Mouse (Mus musculus) liver, postnatal 0 days (tissue): ENCODE results near the gene Gng8. TPM values are rescaled to one million over a fixed set of nuclear protein-coding genes. Genes with fewer than 3 reads are reported as not detected.

Experiments used
- ATAC-seq: fragments of 200-750 bp; cut with Nextera tagmentation; 2 replicates; pipeline ENCODE4 v1.8.0; 2017; ENCODE audit warnings: mild to moderate bottlenecking, moderate library complexity
- DNase-seq: peaks from one replicate; pipeline ENCODE4 v3.0.0-alpha.2; 2016
- H3K27ac ChIP-seq: fragments of 300-500 bp; sonication (generic); 2 replicates; pipeline ENCODE4 v1.5.1; 2014; ENCODE audit warnings: antibody characterized with exemption, moderate library complexity, mild to moderate bottlenecking, low read depth
- H3K27me3 ChIP-seq: fragments of 300-500 bp; sonication (generic); 2 replicates; pipeline ENCODE4 v1.6.1; 2014; ENCODE audit warnings: low read length, control low read depth, mixed read lengths; ENCODE audit not compliant: insufficient read depth
- H3K36me3 ChIP-seq: fragments of 300-500 bp; sonication (generic); replicated peaks from 2 replicates; pipeline ENCODE4 v1.6.1; 2014; ENCODE audit warnings: mild to moderate bottlenecking, control low read depth, low read length, moderate library complexity, mixed read lengths; ENCODE audit not compliant: insufficient read depth
- H3K4me1 ChIP-seq: fragments of 300-500 bp; sonication (generic); 2 replicates; pipeline ENCODE4 v1.6.1; 2014; ENCODE audit warnings: antibody characterized with exemption, mild to moderate bottlenecking, control low read depth; ENCODE audit not compliant: insufficient read depth
- H3K4me2 ChIP-seq: fragments of 300-500 bp; sonication (generic); 2 replicates; pipeline ENCODE4 v1.6.1; 2014; ENCODE audit warnings: low read depth, mild to moderate bottlenecking, low read length, moderate library complexity, mixed read lengths
- H3K4me3 ChIP-seq: fragments of 300-500 bp; sonication (generic); 2 replicates; pipeline ENCODE4 v1.5.1; 2014; ENCODE audit warnings: low read depth, low read length
- H3K9ac ChIP-seq: fragments of 300-500 bp; sonication (generic); replicated peaks from 2 replicates; pipeline ENCODE4 v1.6.1; 2014; ENCODE audit warnings: mild to moderate bottlenecking, moderate library complexity
- H3K9me3 ChIP-seq: fragments of 300-500 bp; sonication (generic); 2 replicates; pipeline ENCODE4 v1.6.1; 2016; ENCODE audit warnings: mild to moderate bottlenecking, control low read depth, low read length, mixed read lengths
- CTCF ChIP-seq: sonication (generic); IDR thresholded peaks from 2 replicates; pipeline ENCODE4 v1.5.1; 2016; ENCODE audit warnings: antibody characterized with exemption, low read depth
- EP300 ChIP-seq: IDR thresholded peaks from 2 replicates; pipeline ENCODE4 v1.6.1; 2016; ENCODE audit warnings: antibody characterized with exemption, low read depth, mild to moderate bottlenecking
- WGBS: fragments of 180-500 bp; shearing (Covaris S2); extraction: QIAGEN DNeasy Blood & Tissue Kit; methylation state at CpG from one replicate; pipeline ENCODE4 v1.1.7; 2014; ENCODE audit not compliant: insufficient replicate concordance; 5-methylcytosine and 5-hydroxymethylcytosine counted together
- polyA plus RNA-seq: library from polyadenylated mRNA; unstranded; fragments of >200 nt; fragmentation: Nextera tagmentation; extraction: Ambion mirVana; gene quantifications from 2 replicates; pipeline ENCODE4 v1.2.1, GENCODE M21; 2015

The Gng8 gene
- polyA plus RNA-seq, 1 experiment from 2014 or later, result 0.20 TPM

DNA sequence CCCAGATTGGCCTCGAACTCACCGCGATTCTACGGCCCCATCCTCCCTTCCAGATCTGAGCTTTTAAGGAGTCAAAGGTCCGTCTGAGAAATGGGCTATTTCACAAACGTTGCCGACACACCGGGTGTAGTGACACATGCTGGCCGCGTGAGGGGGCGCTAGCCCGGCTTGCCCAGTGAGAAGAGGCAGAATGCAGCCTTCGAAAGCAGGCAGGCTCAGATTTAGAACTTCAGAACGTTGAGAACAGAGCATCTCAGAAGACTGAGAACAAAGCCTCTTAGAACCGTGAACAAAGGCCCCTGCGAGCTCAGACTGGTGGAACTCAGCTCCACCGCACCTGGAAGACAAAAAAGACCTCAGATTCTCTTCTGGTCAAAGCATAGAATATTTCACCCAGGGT, 17.4 kb upstream of the Gng8 start:
- no peak overlapping the region for H3K9ac ChIP-seq
- TF ChIP-seq CTCF (peak; percentile 92), EP300 (no peak)
- peak overlapping the region; percentile 55; the same call in 1 of the 2 replicates for H3K4me3 ChIP-seq

DNA sequence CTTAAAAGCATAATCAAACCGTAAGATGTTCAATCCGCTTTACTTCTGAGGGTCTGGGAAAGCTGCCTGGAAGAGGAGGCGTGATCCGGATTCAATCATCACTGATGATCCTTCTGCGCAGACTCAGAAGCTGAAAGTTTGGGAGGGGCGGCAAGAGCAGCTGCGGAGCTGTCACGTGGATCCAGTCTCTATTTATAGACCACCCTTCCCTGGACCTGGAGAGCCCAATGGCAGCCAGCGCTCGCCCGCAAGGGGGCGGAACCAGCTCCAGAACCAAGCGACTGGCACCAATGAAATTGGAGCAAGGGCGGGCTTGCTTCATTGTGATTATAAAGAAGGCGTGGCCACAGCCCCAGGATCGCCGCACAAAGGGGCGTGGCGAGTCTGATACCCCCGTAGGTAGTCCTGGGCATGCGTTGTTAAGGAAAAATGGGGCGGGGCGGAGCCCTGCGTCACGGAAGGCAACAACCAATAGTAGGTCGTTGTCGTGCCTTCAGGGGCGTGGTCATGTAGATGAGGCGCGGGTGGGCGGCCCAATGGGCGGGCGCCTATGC, 16.8 kb upstream of the Gng8 start:
- H3K9ac ChIP-seq, result peak overlapping the region; percentile 58; the same call in 1 of the 2 replicates

More for the DNA sequence above, 17.4 kb upstream of the Gng8 start:
- H3K4me2 ChIP-seq, result peak overlapping the region; percentile 92
- H3K36me3 ChIP-seq, result peaks cover 15% of the 10 kb centered on the region; the same call in 1 of the 2 replicates
- ATAC-seq (no peak), DNase-seq (peak; percentile 80)
- H3K9me3 ChIP-seq, result no peaks in the 10 kb centered on the region
- peaks cover 17% of the 10 kb centered on the region for H3K4me1 ChIP-seq
- peaks cover 16% of the 10 kb centered on the region for H3K27me3 ChIP-seq
- peak overlapping the region; percentile 59 for H3K27ac ChIP-seq
- WGBS, result 2% methylated on average over 17 of the region's 17 CpGs

DNA sequence AGATGAGACGGTGACA, 16.5 kb upstream of the Gng8 start, which contains the start of gene Dact3:
Gene Dact3, plus strand, starts transcription at position 8 of the 16 bp plus-strand sequence.
- Histone ChIP-seq H3K27me3 (peaks cover 16% of the 10 kb centered on the region), H3K4me2 (peak within 1 kb of the TSS; percentile 92), H3K9me3 (no peaks in the 10 kb centered on the region), H3K36me3 (peaks cover 7% of the 10 kb centered on the region; the same call in 1 of the 2 replicates), H3K4me3 (peak within 1 kb of the TSS; percentile 55), H3K9ac (peak within 1 kb of the TSS; percentile 58; the same call in 1 of the 2 replicates), H3K27ac (peak within 1 kb of the TSS; percentile 59), H3K4me1 (peaks cover 17% of the 10 kb centered on the region)
- TF ChIP-seq EP300 (no peak), CTCF (no peak)
- DNase-seq (no peak), ATAC-seq (no peak)
- no CpG with 5 or more reads among the region's 1 CpGs for WGBS

More for the DNA sequence above, 16.8 kb upstream of the Gng8 start:
- TF ChIP-seq EP300, result no peak
- TF ChIP-seq CTCF, result peak; percentile 47
- Histone ChIP-seq H3K36me3 (peaks cover 9% of the 10 kb centered on the region; the same call in 1 of the 2 replicates), H3K27me3 (peaks cover 16% of the 10 kb centered on the region), H3K4me2 (peak overlapping the region; percentile 92), H3K4me1 (peaks cover 17% of the 10 kb centered on the region), H3K9me3 (no peaks in the 10 kb centered on the region), H3K4me3 (peak overlapping the region; percentile 55), H3K27ac (peak overlapping the region; percentile 59)
- peak; percentile 97 for ATAC-seq
- under 1% methylated on average over 29 of the region's 33 CpGs for WGBS
- DNase-seq, result peak; percentile 99

DNA sequence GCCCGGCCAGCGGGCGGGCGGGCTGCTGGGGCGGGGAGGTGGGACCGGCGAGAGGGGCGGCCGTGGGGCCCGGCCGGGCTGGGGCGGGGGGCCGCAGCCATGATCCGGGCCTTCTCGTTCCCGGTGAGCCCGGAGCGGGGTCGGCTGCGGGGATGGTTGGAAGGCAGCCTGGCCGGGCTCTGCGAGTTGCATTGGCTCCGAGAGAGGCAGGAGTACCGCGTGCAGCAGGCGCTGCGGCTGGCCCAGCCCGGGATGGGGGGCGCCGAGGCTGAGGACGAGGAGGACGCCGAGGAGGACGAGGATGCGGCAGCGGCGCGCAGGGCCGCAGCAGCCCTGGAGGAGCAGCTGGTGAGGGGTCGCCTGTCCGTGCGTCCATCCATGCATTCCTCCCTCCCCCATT, 16.3 kb upstream of the Gng8 start:
- DNase-seq (no peak), ATAC-seq (peak; percentile 32)
- Histone ChIP-seq H3K27ac (0 out of 2 replicates have a peak overlapping the region, but pooled peaks have one; percentile 7), H3K4me2 (peak overlapping the region; percentile 92), H3K9me3 (no peaks in the 10 kb centered on the region), H3K9ac (peak overlapping the region; percentile 58; the same call in 1 of the 2 replicates), H3K27me3 (peaks cover 16% of the 10 kb centered on the region), H3K36me3 (peaks cover 7% of the 10 kb centered on the region; the same call in 1 of the 2 replicates), H3K4me3 (peak overlapping the region; percentile 55), H3K4me1 (peaks cover 17% of the 10 kb centered on the region)
- TF ChIP-seq EP300 (no peak), CTCF (no peak)
- 3% methylated on average over 31 of the region's 42 CpGs for WGBS

DNA sequence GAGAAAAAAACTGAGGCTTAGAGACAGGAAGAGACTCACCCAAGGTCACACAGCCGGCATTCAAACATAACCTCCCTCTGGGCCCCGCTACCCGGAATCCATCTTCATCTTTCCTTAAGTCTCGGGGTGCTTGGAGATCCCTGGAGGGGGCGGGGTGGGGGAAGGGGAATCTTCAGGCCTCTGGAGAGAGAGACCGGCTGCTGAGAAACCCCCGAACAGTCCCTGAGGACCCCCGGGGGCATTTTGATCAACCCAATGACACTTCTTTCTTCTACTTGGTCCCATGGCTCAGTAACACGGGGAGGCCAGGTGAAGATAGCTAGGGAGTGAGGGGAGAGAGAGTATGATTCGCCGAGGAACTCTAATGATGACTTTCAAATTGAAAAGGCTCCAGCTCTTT, 15.6 kb upstream of the Gng8 start:
- H3K4me3 ChIP-seq, result peak overlapping the region; percentile 55; the same call in 1 of the 2 replicates
- TF ChIP-seq EP300 (no peak), CTCF (no peak)
- peaks cover 17% of the 10 kb centered on the region for H3K4me1 ChIP-seq
- no peaks in the 10 kb centered on the region for H3K9me3 ChIP-seq
- DNase-seq (no peak), ATAC-seq (no peak)
- H3K4me2 ChIP-seq, result peak overlapping the region; percentile 92; the same call in 1 of the 2 replicates
- H3K36me3 ChIP-seq, result peaks cover 4% of the 10 kb centered on the region; the same call in 1 of the 2 replicates
- 33% methylated on average over 11 of the region's 11 CpGs for WGBS
- H3K27me3 ChIP-seq, result peaks cover 16% of the 10 kb centered on the region
- H3K9ac ChIP-seq, result no peak overlapping the region
- H3K27ac ChIP-seq, result no peak overlapping the region

DNA sequence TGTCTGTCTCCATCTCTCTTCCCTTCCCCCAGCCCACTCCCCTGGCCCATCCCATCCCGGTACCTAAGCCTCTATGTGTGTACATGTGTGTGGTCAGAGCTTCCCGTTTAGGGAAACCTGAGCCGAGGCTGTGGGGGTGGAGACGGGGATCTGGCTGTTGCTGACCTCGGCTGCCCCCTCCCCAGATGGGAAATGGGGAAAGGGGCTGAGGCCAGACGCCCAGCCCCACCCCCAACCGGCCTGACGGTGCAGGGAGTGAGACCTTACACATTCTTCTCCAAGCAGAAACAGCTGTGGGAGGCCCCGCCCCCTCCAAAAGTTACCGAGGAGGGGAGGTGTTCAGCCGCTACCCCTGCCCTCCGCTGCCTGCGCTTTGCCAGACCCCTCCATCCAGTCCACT, 15.0 kb upstream of the Gng8 start:
- no peaks in the 10 kb centered on the region for H3K9me3 ChIP-seq
- peaks cover 16% of the 10 kb centered on the region for H3K27me3 ChIP-seq
- WGBS, result 17% methylated on average over 12 of the region's 13 CpGs
- TF ChIP-seq CTCF, result no peak
- TF ChIP-seq EP300, result no peak
- peaks cover 1% of the 10 kb centered on the region; the same call in 1 of the 2 replicates for H3K36me3 ChIP-seq
- H3K27ac ChIP-seq, result no peak overlapping the region
- H3K4me1 ChIP-seq, result peaks cover 17% of the 10 kb centered on the region
- no peak overlapping the region for H3K4me2 ChIP-seq
- DNase-seq, result no peak
- no peak overlapping the region for H3K9ac ChIP-seq
- ATAC-seq, result no peak
- H3K4me3 ChIP-seq, result no peak overlapping the region

DNA sequence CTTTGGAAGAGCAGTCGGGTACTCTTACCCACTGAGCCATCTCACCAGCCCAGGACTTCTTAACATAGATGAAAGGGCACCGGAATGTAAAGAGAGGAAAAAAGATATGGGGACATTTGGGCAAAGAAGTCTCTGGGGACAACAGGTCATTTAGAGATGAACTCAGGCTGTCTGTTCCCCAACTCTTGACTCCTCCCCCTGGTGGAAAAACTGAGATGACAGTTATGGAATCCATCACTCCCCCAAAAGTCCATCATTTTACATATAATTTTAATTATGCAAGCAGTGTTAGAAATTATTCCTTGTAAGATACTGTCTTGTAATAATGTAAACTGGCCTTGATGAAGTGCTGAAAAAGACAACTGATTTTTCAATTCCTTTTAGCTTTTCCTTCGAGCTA, 13.9 kb upstream of the Gng8 start:
- peaks cover 19% of the 10 kb centered on the region for H3K27me3 ChIP-seq
- WGBS, result 75% methylated on average over 3 of the region's 3 CpGs
- H3K36me3 ChIP-seq, result no peaks in the 10 kb centered on the region
- H3K4me3 ChIP-seq, result no peak overlapping the region
- no peak for DNase-seq
- TF ChIP-seq EP300, result no peak
- TF ChIP-seq CTCF, result no peak
- no peaks in the 10 kb centered on the region for H3K9me3 ChIP-seq
- H3K9ac ChIP-seq, result no peak overlapping the region
- H3K27ac ChIP-seq, result no peak overlapping the region
- ATAC-seq, result no peak
- H3K4me1 ChIP-seq, result peaks cover 17% of the 10 kb centered on the region
- H3K4me2 ChIP-seq, result no peak overlapping the region
